Mouse (Mus musculus): ENCODE results near the gene Zfp358. TPM values are rescaled to one million over a fixed set of nuclear protein-coding genes. Genes with fewer than 3 reads are reported as not detected.

Gene Zfp358
- polyA plus RNA-seq, 1 experiment from 2014 or later, result 66.2 TPM

DNA sequence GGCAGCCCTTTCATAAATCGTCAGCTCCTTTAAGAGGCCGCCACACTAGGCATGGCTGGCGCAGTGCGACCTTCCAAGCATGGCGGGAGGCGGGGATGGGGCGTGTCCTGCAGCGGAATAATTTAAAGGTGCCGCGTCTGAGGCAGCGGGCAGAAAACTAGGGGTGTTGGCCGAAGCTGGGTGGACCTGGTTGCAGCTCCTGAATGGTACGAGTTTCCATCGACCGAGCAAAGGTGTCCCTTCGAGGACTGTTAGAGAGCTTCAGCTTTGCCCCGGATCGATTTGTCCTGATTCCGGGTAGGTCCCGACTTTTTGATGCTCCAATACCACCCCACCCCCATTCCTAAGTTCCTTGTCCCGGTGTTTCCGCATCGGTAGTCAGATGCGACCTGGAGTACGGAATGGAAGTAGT is 22.3 kb downstream of the Zfp358 start, which contains the start of gene Pnpla6:
Gene Pnpla6 (plus strand): TSS at position 125 of the 412 bp plus-strand sequence.
- no peaks in the 10 kb centered on the region for H3K4me1 ChIP-seq (ENCODE audit: control insufficient read depth, insufficient read depth, low read length)
- H3K27ac ChIP-seq (ENCODE audit: low read depth, low read length), result peak within 1 kb of the TSS; percentile 58
- under 1% methylated on average over 25 of the region's 25 CpGs for WGBS
- H3K4me3 ChIP-seq (ENCODE audit: low read depth, low read length), result peak within 1 kb of the TSS; percentile 32
- peak; percentile 90 for DNase-seq (ENCODE audit: low spot score)
- H3K9me3 ChIP-seq (replicated peaks; ENCODE audit: control insufficient read depth, low read length), result no peaks in the 10 kb centered on the region
- peak within 1 kb of the TSS; percentile 59 for H3K9ac ChIP-seq (ENCODE audit: low read length)
- ATAC-seq, result peak; percentile 77
- H3K4me2 ChIP-seq (ENCODE audit: low read length), result peak within 1 kb of the TSS; percentile 67
- H3K36me3 ChIP-seq (ENCODE audit: control insufficient read depth, insufficient read depth, low read length), result peaks cover 38% of the 10 kb centered on the region
- H3K27me3 ChIP-seq (replicated peaks; ENCODE audit: control insufficient read depth, insufficient read depth, low read length), result no peaks in the 10 kb centered on the region

- peak overlapping the region; percentile 59 for H3K9ac ChIP-seq (ENCODE audit: low read length)
- DNase-seq (ENCODE audit: low spot score) (peak; percentile 48), ATAC-seq (peak; percentile 33)
- peak overlapping the region; percentile 32 for H3K4me3 ChIP-seq (ENCODE audit: low read depth, low read length)
- no peaks in the 10 kb centered on the region for H3K9me3 ChIP-seq (replicated peaks; ENCODE audit: control insufficient read depth, low read length)
- H3K4me2 ChIP-seq (ENCODE audit: low read length), result peak overlapping the region; percentile 67
- peak overlapping the region; percentile 52 for H3K27ac ChIP-seq (ENCODE audit: low read depth, low read length)
- H3K27me3 ChIP-seq (replicated peaks; ENCODE audit: control insufficient read depth, insufficient read depth, low read length), result no peaks in the 10 kb centered on the region
- H3K4me1 ChIP-seq (ENCODE audit: control insufficient read depth, insufficient read depth, low read length), result no peaks in the 10 kb centered on the region
- WGBS, result under 1% methylated on average over 25 of the region's 25 CpGs
- H3K36me3 ChIP-seq (ENCODE audit: control insufficient read depth, insufficient read depth, low read length), result peaks cover 32% of the 10 kb centered on the region
These were observed 23.0 kb downstream of the Zfp358 start for GRCm38 (mm10) chr8:3515771-3516417.

- H3K27ac ChIP-seq (ENCODE audit: low read depth, low read length), result peak overlapping the region; percentile 52
- H3K4me2 ChIP-seq (ENCODE audit: low read length), result peak overlapping the region; percentile 67
- DNase-seq (ENCODE audit: low spot score) (peak; percentile 97), ATAC-seq (peak; percentile 88)
- under 1% methylated on average over 36 of the region's 36 CpGs for WGBS
- H3K4me3 ChIP-seq (ENCODE audit: low read depth, low read length), result peak overlapping the region; percentile 32
- H3K9me3 ChIP-seq (replicated peaks; ENCODE audit: control insufficient read depth, low read length), result no peaks in the 10 kb centered on the region
- peak overlapping the region; percentile 59 for H3K9ac ChIP-seq (ENCODE audit: low read length)
- no peaks in the 10 kb centered on the region for H3K27me3 ChIP-seq (replicated peaks; ENCODE audit: control insufficient read depth, insufficient read depth, low read length)
- no peaks in the 10 kb centered on the region for H3K4me1 ChIP-seq (ENCODE audit: control insufficient read depth, insufficient read depth, low read length)
- H3K36me3 ChIP-seq (ENCODE audit: control insufficient read depth, insufficient read depth, low read length), result peaks cover 31% of the 10 kb centered on the region
These were observed 23.6 kb downstream of the Zfp358 start for GRCm38 (mm10) chr8:3516450-3517116.

- WGBS, result 15% methylated on average over 16 of the region's 16 CpGs
- no peaks in the 10 kb centered on the region for H3K9me3 ChIP-seq (replicated peaks; ENCODE audit: control insufficient read depth, low read length)
- H3K27ac ChIP-seq (ENCODE audit: low read depth, low read length), result no peak overlapping the region
- no peaks in the 10 kb centered on the region for H3K27me3 ChIP-seq (replicated peaks; ENCODE audit: control insufficient read depth, insufficient read depth, low read length)
- no peaks in the 10 kb centered on the region for H3K4me1 ChIP-seq (ENCODE audit: control insufficient read depth, insufficient read depth, low read length)
- H3K9ac ChIP-seq (ENCODE audit: low read length), result peak overlapping the region; percentile 57
- peak overlapping the region; percentile 67 for H3K4me2 ChIP-seq (ENCODE audit: low read length)
- no peak for ATAC-seq
- DNase-seq (ENCODE audit: low spot score), result peak; percentile 20
- H3K4me3 ChIP-seq (ENCODE audit: low read depth, low read length), result peak overlapping the region; percentile 32
- peaks cover 30% of the 10 kb centered on the region for H3K36me3 ChIP-seq (ENCODE audit: control insufficient read depth, insufficient read depth, low read length)
These were observed 24.2 kb downstream of the Zfp358 start for GRCm38 (mm10) chr8:3517117-3517495.

- 91% methylated on average over 13 of the region's 13 CpGs for WGBS
- H3K4me1 ChIP-seq (ENCODE audit: control insufficient read depth, insufficient read depth, low read length), result no peaks in the 10 kb centered on the region
- H3K27ac ChIP-seq (ENCODE audit: low read depth, low read length), result no peak overlapping the region
- DNase-seq (ENCODE audit: low spot score), result no peak
- H3K9ac ChIP-seq (ENCODE audit: low read length), result no peak overlapping the region
- no peak for ATAC-seq
- H3K9me3 ChIP-seq (replicated peaks; ENCODE audit: control insufficient read depth, low read length), result no peaks in the 10 kb centered on the region
- no peak overlapping the region for H3K4me3 ChIP-seq (ENCODE audit: low read depth, low read length)
- H3K4me2 ChIP-seq (ENCODE audit: low read length), result no peak overlapping the region
- H3K27me3 ChIP-seq (replicated peaks; ENCODE audit: control insufficient read depth, insufficient read depth, low read length), result no peaks in the 10 kb centered on the region
- H3K36me3 ChIP-seq (ENCODE audit: control insufficient read depth, insufficient read depth, low read length), result peaks cover 36% of the 10 kb centered on the region
These were observed 29.2 kb downstream of the Zfp358 start for GRCm38 (mm10) chr8:3522007-3522697.

DNA sequence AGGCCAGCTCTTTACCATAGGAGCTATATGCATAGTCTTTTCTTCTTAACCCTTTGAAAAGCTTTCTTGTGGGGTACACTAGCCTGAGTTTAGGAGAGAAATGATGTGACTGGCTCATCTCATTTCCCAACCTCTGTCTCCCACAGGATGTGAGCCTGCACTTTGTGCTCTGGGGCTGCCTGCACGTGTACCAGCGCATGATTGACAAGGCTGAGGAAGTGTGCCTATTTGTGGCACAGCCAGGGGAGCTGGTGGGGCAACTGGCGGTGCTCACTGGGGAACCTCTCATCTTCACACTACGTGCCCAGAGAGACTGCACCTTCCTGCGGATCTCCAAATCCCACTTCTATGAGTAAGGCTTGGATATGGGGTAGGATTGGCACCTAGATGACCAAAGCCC is 37.9 kb downstream of the Zfp358 start:
- ATAC-seq (no peak), DNase-seq (ENCODE audit: low spot score) (no peak)
- no peaks in the 10 kb centered on the region for H3K4me1 ChIP-seq (ENCODE audit: control insufficient read depth, insufficient read depth, low read length)
- no peak overlapping the region for H3K27ac ChIP-seq (ENCODE audit: low read depth, low read length)
- H3K4me3 ChIP-seq (ENCODE audit: low read depth, low read length), result no peak overlapping the region
- no peaks in the 10 kb centered on the region for H3K27me3 ChIP-seq (replicated peaks; ENCODE audit: control insufficient read depth, insufficient read depth, low read length)
- no peaks in the 10 kb centered on the region for H3K9me3 ChIP-seq (replicated peaks; ENCODE audit: control insufficient read depth, low read length)
- H3K4me2 ChIP-seq (ENCODE audit: low read length), result no peak overlapping the region
- WGBS, result 92% methylated on average over 5 of the region's 5 CpGs
- H3K36me3 ChIP-seq (ENCODE audit: control insufficient read depth, insufficient read depth, low read length), result peaks cover 25% of the 10 kb centered on the region
- no peak overlapping the region for H3K9ac ChIP-seq (ENCODE audit: low read length)

DNA sequence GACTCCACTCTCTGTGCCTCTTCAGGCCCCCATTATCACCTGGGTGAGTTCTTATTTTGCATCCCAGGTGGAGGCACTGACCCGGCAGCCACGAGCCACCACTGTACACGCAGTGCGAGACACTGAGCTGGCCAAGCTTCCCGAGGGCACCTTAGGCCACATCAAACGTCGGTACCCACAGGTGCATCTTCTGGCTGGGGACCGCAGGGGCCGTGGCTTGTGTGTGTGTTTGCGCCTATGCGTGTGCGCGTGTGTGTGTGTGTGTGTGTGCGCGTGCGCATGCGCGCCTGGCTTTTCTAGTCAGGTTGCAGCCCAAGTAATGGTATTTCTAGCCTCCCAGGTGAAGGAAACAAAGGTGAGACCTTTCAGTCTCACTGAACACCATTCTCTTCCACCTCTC is 39.0 kb downstream of the Zfp358 start:
- no peak for ATAC-seq
- H3K9ac ChIP-seq (ENCODE audit: low read length), result no peak overlapping the region
- H3K9me3 ChIP-seq (replicated peaks; ENCODE audit: control insufficient read depth, low read length), result no peaks in the 10 kb centered on the region
- H3K27me3 ChIP-seq (replicated peaks; ENCODE audit: control insufficient read depth, insufficient read depth, low read length), result no peaks in the 10 kb centered on the region
- H3K27ac ChIP-seq (ENCODE audit: low read depth, low read length), result no peak overlapping the region
- no peaks in the 10 kb centered on the region for H3K4me1 ChIP-seq (ENCODE audit: control insufficient read depth, insufficient read depth, low read length)
- 94% methylated on average over 18 of the region's 18 CpGs for whole genome bisulfite sequencing
- no peak overlapping the region for H3K4me2 ChIP-seq (ENCODE audit: low read length)
- no peak for DNase-seq (ENCODE audit: low spot score)
- H3K36me3 ChIP-seq (ENCODE audit: control insufficient read depth, insufficient read depth, low read length), result peaks cover 30% of the 10 kb centered on the region
- no peak overlapping the region for H3K4me3 ChIP-seq (ENCODE audit: low read depth, low read length)

GRCm38 (mm10) chr8:3536053-3536841 is 43.3 kb downstream of the Zfp358 start:
- DNase-seq (ENCODE audit: low spot score) (no peak), ATAC-seq (no peak)
- Histone ChIP-seq H3K4me1 (ENCODE audit: control insufficient read depth, insufficient read depth, low read length) (no peaks in the 10 kb centered on the region), H3K9me3 (replicated peaks; ENCODE audit: control insufficient read depth, low read length) (no peaks in the 10 kb centered on the region), H3K27ac (ENCODE audit: low read depth, low read length) (no peak overlapping the region), H3K27me3 (replicated peaks; ENCODE audit: control insufficient read depth, insufficient read depth, low read length) (no peaks in the 10 kb centered on the region), H3K4me2 (ENCODE audit: low read length) (no peak overlapping the region), H3K9ac (ENCODE audit: low read length) (no peak overlapping the region), H3K36me3 (ENCODE audit: control insufficient read depth, insufficient read depth, low read length) (peaks cover 53% of the 10 kb centered on the region), H3K4me3 (ENCODE audit: low read depth, low read length) (no peak overlapping the region)
- 60% methylated on average over 15 of the region's 15 CpGs for WGBS
